Mouse (Mus musculus) lung, embryonic 14.5 days (tissue): ENCODE measurements around the gene Gm765. TPM values are rescaled to one million over a fixed set of nuclear protein-coding genes. Genes with fewer than 3 reads are reported as not detected.

ENCODE experiments used
- ATAC-seq: fragments of 200-750 bp; cut with Nextera tagmentation; 2 replicates; pipeline ENCODE4 v1.8.0; 2017; ENCODE audit warnings: mild to moderate bottlenecking, moderate TSS enrichment, moderate library complexity; ENCODE audit not compliant: insufficient read depth
- DNase-seq: peaks from one replicate; pipeline ENCODE4 v3.0.0-alpha.2; 2015
- H3K27ac ChIP-seq: fragments of 300-500 bp; sonication (generic); 2 replicates; pipeline ENCODE4 v1.5.1; 2014; ENCODE audit warnings: low read depth, mild to moderate bottlenecking, moderate library complexity
- H3K27me3 ChIP-seq: fragments of 300-500 bp; sonication (generic); 2 replicates; pipeline ENCODE4 v1.6.1; 2014; ENCODE audit warnings: low read length, control low read depth; ENCODE audit not compliant: insufficient read depth
- H3K36me3 ChIP-seq: fragments of 300-500 bp; sonication (generic); 2 replicates; pipeline ENCODE4 v1.6.1; 2014; ENCODE audit warnings: control low read depth; ENCODE audit not compliant: insufficient read depth
- H3K4me1 ChIP-seq: fragments of 300-500 bp; sonication (generic); 2 replicates; pipeline ENCODE4 v1.6.1; 2014; ENCODE audit warnings: antibody characterized with exemption, control low read depth; ENCODE audit not compliant: insufficient read depth
- H3K4me2 ChIP-seq: fragments of 300-500 bp; sonication (generic); 2 replicates; pipeline ENCODE4 v1.6.1; 2014; ENCODE audit warnings: mild to moderate bottlenecking
- H3K4me3 ChIP-seq: fragments of 300-500 bp; sonication (generic); 2 replicates; pipeline ENCODE4 v1.5.1; 2014; ENCODE audit warnings: low read depth, low read length
- H3K9ac ChIP-seq: fragments of 300-500 bp; sonication (generic); 2 replicates; pipeline ENCODE4 v1.6.1; 2014
- H3K9me3 ChIP-seq: fragments of 300-500 bp; sonication (generic); 2 replicates; pipeline ENCODE4 v1.6.1; 2016; ENCODE audit warnings: low read depth, low read length, control low read depth
- CTCF ChIP-seq: IDR thresholded peaks from 2 replicates; pipeline ENCODE4 v1.5.1; 2016; ENCODE audit warnings: antibody characterized with exemption, low read depth
- WGBS: fragments of 180-500 bp; shearing (Covaris S2); extraction: QIAGEN DNeasy Blood & Tissue Kit; methylation state at CpG from one replicate; pipeline ENCODE4 v1.1.7; 2014; 5-methylcytosine and 5-hydroxymethylcytosine counted together
- polyA plus RNA-seq: library from polyadenylated mRNA; unstranded; fragments of >200 nt; fragmentation: Nextera tagmentation; extraction: Ambion mirVana; gene quantifications from 2 replicates; pipeline ENCODE4 v1.2.1, GENCODE M21; 2014

Gene Gm765
- polyA plus RNA-seq, 1 experiment from 2014 or later = not detected

DNA sequence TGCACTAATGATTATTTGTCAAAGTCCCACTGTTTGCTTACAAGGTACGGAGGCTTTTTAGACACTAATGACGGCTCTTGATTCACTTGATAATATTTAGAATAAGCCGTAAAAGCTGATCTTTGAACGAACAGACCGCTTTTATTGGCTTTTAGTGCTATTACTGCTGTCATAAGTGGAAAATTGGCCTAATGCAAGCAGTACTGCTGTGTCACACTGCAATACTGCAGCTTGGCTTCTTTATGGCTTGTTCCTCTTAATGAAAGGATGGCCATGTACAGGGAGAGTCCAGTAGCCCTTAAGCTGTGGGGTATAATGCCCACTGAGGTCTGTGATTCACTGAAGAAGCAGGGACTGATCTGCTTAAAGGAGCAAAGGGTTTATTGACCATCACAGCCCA lies 30.9 kb downstream of the Gm765 start:
- no peak overlapping the region for H3K4me2 ChIP-seq
- H3K4me1 ChIP-seq = no peaks in the 10 kb centered on the region
- H3K36me3 ChIP-seq = no peaks in the 10 kb centered on the region
- H3K9me3 ChIP-seq = no peaks in the 10 kb centered on the region
- no peak for DNase-seq
- H3K9ac ChIP-seq = no peak overlapping the region
- ATAC-seq = no peak
- H3K27ac ChIP-seq = no peak overlapping the region
- WGBS = 59% methylated on average over 5 of the region's 5 CpGs
- no peak overlapping the region for H3K4me3 ChIP-seq
- H3K27me3 ChIP-seq = no peaks in the 10 kb centered on the region
- TF ChIP-seq CTCF = no peak

DNA sequence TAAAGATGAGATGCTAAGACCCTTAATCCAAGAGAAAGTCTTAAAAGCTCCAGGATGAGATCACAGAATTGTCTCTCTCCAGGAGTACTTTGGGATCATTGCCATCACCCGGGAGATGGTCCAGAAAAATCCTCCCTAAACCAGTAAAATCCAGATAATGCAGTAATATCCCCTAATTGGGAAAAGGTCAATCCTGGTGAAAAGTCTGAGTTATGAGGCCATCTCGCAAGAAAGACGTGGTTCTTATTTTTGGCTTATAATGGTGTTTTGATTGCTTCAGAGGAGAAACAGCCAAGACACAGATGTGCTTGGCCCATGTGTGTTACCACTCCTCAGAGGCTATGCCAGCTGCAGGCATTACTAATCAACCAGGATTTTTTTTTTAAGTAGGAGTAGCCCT lies 34.9 kb downstream of the Gm765 start:
- DNase-seq = no peak
- Histone ChIP-seq H3K27me3 (no peaks in the 10 kb centered on the region), H3K27ac (no peak overlapping the region), H3K4me3 (no peak overlapping the region), H3K9me3 (no peaks in the 10 kb centered on the region), H3K9ac (no peak overlapping the region), H3K4me1 (no peaks in the 10 kb centered on the region), H3K36me3 (no peaks in the 10 kb centered on the region), H3K4me2 (no peak overlapping the region)
- WGBS = 74% methylated on average over 3 of the region's 3 CpGs
- no peak for ATAC-seq
- no peak for TF ChIP-seq CTCF

DNA sequence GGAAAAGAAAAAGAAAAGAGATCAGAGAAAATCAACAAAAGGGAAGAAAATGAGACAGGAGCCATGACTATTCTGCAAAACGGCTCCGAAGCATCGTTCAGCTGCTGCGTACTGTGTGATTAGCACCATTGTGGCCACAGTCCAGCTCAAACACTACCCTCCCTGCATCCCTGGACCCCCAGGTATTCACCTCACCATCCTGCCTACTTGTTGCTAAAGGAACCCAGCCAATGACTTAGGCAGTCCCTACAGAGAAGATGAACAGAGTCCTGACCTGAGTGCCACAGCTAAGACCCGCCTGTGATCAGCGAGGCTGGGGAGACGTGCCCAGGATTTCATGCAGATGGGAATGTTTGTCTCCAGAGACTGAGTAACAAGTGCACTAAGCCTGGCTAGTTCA lies 35.4 kb downstream of the Gm765 start:
- Histone ChIP-seq H3K27me3 (no peaks in the 10 kb centered on the region), H3K36me3 (no peaks in the 10 kb centered on the region), H3K4me2 (no peak overlapping the region), H3K9me3 (no peaks in the 10 kb centered on the region), H3K27ac (no peak overlapping the region), H3K4me3 (no peak overlapping the region), H3K4me1 (no peaks in the 10 kb centered on the region), H3K9ac (no peak overlapping the region)
- WGBS = 73% methylated on average over 7 of the region's 7 CpGs
- DNase-seq (no peak), ATAC-seq (no peak)
- TF ChIP-seq CTCF = no peak

DNA sequence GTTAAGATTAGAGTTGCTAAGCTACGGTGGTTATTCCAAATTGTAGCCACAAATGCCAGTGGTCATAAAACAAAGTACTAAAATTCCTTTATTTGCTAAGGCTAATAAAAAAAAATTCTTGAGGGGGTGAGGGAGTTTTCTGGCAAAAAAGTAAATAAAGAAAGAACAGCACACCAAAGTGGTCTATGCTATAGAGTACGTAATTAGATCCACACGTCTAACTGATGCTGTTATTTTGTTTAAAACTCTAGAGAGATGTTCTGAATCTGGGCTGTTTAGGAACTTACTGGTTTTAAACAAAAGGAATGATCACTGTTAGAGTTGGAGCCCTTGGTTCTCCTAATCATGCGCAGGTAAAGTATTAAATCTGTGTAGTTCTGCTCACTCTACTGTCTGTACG lies 50.5 kb downstream of the Gm765 start:
- no peak for DNase-seq

DNA sequence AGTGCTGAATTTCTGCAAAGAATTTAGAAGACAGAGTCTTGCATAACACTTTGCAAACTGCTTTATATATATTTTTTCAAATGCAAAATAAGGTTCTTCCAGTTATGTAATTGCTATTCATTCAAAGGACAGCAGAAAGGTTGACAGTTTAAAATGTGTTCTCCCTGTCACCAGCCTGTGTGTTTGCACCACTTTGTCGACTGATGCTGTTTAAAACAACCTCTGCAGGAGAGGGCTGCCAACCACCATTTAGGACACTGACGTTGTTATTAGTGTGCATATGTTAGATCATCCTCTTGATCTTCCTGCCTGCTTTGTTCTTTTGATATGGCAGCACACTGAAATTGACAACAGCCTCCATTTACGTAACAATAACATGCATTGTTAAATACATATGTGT lies 54.2 kb downstream of the Gm765 start:
- no peak for TF ChIP-seq CTCF
- ATAC-seq = no peak
- WGBS = 46% methylated on average over 3 of the region's 3 CpGs

More for the DNA sequence above, 50.5 kb downstream of the Gm765 start:
- H3K9ac ChIP-seq = no peak overlapping the region
- no peak for TF ChIP-seq CTCF
- H3K9me3 ChIP-seq = no peaks in the 10 kb centered on the region
- no peak for ATAC-seq
- H3K36me3 ChIP-seq = no peaks in the 10 kb centered on the region
- no peaks in the 10 kb centered on the region for H3K27me3 ChIP-seq
- no peak overlapping the region for H3K4me2 ChIP-seq
- WGBS = 67% methylated on average over 5 of the region's 5 CpGs
- no peak overlapping the region for H3K4me3 ChIP-seq
- H3K27ac ChIP-seq = no peak overlapping the region
- no peaks in the 10 kb centered on the region for H3K4me1 ChIP-seq

DNA sequence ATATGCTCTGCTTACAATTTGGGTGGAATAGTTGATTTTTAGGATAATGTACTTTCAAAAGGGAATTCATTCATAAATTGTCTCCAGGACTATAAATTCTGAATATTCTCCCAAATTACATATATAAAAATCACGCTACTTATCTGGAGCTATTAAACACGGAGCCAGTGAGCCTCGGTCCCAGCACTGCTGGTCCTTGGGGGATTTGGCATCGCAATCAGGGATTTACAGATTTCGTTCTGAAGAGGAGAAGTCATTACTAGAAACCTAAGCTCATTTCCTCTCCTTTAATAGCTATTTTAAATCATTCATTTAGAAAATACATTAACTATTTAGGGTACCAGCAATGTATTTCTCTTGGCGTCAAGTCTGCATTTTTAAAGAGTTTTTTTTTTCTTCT lies 55.0 kb downstream of the Gm765 start:
- ATAC-seq (no peak), DNase-seq (no peak)
- H3K27ac ChIP-seq = no peak overlapping the region
- H3K36me3 ChIP-seq = no peaks in the 10 kb centered on the region
- no peak for TF ChIP-seq CTCF
- WGBS = 67% methylated on average over 6 of the region's 6 CpGs
- H3K9ac ChIP-seq = no peak overlapping the region
- no peak overlapping the region for H3K4me2 ChIP-seq
- no peak overlapping the region for H3K4me3 ChIP-seq
- no peaks in the 10 kb centered on the region for H3K4me1 ChIP-seq
- no peaks in the 10 kb centered on the region for H3K9me3 ChIP-seq
- no peaks in the 10 kb centered on the region for H3K27me3 ChIP-seq

More for the DNA sequence above, 54.2 kb downstream of the Gm765 start:
- Histone ChIP-seq H3K36me3 (no peaks in the 10 kb centered on the region), H3K9ac (no peak overlapping the region), H3K27ac (no peak overlapping the region), H3K4me3 (no peak overlapping the region), H3K4me2 (no peak overlapping the region), H3K4me1 (no peaks in the 10 kb centered on the region), H3K9me3 (no peaks in the 10 kb centered on the region), H3K27me3 (no peaks in the 10 kb centered on the region)
- no peak for DNase-seq

DNA sequence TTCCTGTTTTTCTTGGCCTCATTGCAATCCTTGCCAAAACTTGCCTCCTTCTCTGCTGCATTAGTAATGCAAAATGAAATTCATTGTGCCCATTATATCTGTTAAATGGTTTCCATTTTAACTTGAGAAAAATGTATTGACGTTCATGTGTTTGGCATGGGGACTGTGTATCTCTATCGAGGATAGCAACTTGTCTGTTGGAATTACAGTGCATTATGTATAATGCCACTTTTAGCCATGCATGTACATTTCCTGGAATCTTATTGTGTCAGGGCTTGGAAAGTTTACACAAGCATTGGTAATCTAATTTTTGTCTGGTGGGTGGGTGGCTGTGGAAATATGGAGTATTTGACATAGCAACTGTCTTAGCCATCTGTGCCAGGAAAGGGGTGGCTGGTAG lies 57.4 kb downstream of the Gm765 start:
- Histone ChIP-seq H3K36me3 (no peaks in the 10 kb centered on the region), H3K9ac (no peak overlapping the region), H3K27ac (no peak overlapping the region), H3K4me1 (no peaks in the 10 kb centered on the region), H3K27me3 (no peaks in the 10 kb centered on the region), H3K4me2 (no peak overlapping the region), H3K4me3 (no peak overlapping the region), H3K9me3 (no peaks in the 10 kb centered on the region)
- ATAC-seq = no peak
- no peak for TF ChIP-seq CTCF
- no peak for DNase-seq
- WGBS = 83% methylated on average over 2 of the region's 2 CpGs

DNA sequence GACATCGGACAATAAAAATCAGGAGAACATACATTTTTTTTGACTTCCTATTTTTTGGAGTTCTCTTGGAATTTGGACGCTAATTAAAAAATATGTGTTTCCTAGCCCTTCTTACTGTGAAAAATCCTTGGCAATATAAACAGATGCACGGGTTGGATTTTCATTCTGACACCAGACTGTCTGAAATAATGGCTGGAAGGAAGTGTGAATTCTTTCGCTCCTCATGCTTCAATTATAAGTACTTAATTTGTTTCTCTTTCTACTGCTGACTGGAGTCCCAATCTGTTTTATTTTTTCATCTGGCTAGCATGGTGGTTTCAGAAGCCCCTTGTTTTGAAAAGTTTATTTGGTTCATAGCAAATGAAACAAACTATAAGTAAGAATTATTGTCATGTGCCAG lies 59.8 kb downstream of the Gm765 start:
- 74% methylated on average over 4 of the region's 4 CpGs for WGBS
- no peak overlapping the region for H3K9ac ChIP-seq
- H3K4me2 ChIP-seq = no peak overlapping the region
- no peak for ATAC-seq
- H3K27me3 ChIP-seq = no peaks in the 10 kb centered on the region
- no peaks in the 10 kb centered on the region for H3K9me3 ChIP-seq
- no peak overlapping the region for H3K27ac ChIP-seq
- no peak for DNase-seq
- H3K4me1 ChIP-seq = no peaks in the 10 kb centered on the region
- H3K36me3 ChIP-seq = no peaks in the 10 kb centered on the region
- TF ChIP-seq CTCF = no peak
- no peak overlapping the region for H3K4me3 ChIP-seq
